Mouse (Mus musculus) thymus, adult 2 months (tissue): ENCODE results near the gene Stap1.

ENCODE experiments used
- CTCF ChIP-seq: fragments of 200-500 bp; IDR thresholded peaks from 2 replicates; pipeline ENCODE4 v1.5.1; 2012; ENCODE audit warnings: mild to moderate bottlenecking, control low read depth, low read length, moderate library complexity, borderline replicate concordance; ENCODE audit not compliant: control insufficient read depth, poor library complexity, insufficient read depth; ENCODE audit errors: extremely low read depth
- POLR2A ChIP-seq: fragments of 200-500 bp; IDR thresholded peaks from 2 replicates; pipeline ENCODE4 v1.6.1; 2012; ENCODE audit warnings: mild to moderate bottlenecking, low read length, control low read depth, moderate library complexity; ENCODE audit not compliant: control insufficient read depth, poor library complexity, insufficient read depth; ENCODE audit errors: extremely low read depth

DNA sequence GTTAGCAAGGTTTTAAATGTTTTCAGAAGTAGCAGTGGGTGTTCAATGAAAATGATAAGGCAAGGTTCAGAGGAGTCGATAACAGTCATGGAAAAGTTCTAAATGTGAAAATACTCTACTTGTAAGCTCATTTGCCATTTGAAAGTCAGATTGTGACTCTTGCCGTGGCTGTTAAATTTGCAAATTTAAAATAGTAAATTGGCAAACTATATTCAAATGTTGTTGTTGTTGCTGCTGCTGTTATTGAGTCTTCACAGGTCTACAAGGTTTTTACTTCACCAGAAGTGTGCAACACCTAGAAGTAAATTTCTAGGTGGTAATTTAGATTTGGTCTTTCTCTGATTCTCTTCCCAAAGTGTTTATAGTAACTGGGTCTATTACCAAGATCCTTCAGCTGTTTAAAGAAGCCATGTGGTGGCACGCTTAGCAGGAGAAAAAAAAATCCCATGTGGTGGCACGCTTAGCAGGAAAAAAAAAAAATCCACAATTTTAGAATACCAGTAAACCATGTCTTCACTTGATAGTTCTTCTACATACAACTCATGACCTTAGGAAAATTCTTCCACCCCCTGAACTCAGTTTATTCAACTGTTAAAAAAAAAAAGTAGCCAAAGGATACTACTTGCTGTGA lies 1.3 kb downstream of the Stap1 start:
- TF ChIP-seq POLR2A = no peak
- TF ChIP-seq CTCF = no peak
